Mouse (Mus musculus): ENCODE results near the gene Rinl.

Gene Rinl

GRCm38 (mm10) chr7:28833723-28834347, 45.1 kb downstream of the Rinl start, which contains the start of gene Lgals4:
Gene Lgals4, plus strand, starts transcription at chr7:28833854.
- ChIA-PET CTCF (interaction anchor here in 2 of 4 experiments (0.6 to 1.3 kb wide), 2 partner anchors 38 to 125 kb away, joined by 3 to 7 read pairs; no protein-coding TSS in a partner anchor), POLR2A (interaction anchor here in 3 of 4 experiments (0.6 to 15.7 kb wide), 4 partner anchors 18 to 85 kb away, joined by 3 to 328 read pairs (median 10); partner anchors contain the start of gene Hnrnpl (in 1 of the 3))

- POLR2A ChIA-PET, result interaction anchor here in 3 of 4 experiments (0.5 to 15.7 kb wide), 10 partner anchors 9 to 764 kb away, joined by 3 to 328 read pairs (median 6); partner anchors contain the start of genes Ech1 (in 1 of the 3) and Hnrnpl (in 1 of the 3)
- CTCF ChIA-PET, result interaction anchor here in 1 of 4 experiments (0.7 to 1.2 kb wide), 2 partner anchors 35 to 45 kb away, joined by 3 to 5 read pairs; no protein-coding TSS in a partner anchor
Observed at GRCm38 (mm10) chr7:28836936-28837335, 48.2 kb downstream of the Rinl start.

- CTCF ChIA-PET, result no interaction called here
- POLR2A ChIA-PET, result interaction anchor here in 2 of 4 experiments (0.6 to 15.7 kb wide), 13 partner anchors 9 to 163 kb away, joined by 3 to 328 read pairs (median 4); partner anchors contain the start of genes Ech1 (in 1 of the 2) and Hnrnpl (in 1 of the 2)
Observed at GRCm38 (mm10) chr7:28838331-28838730, 49.6 kb downstream of the Rinl start.

- ChIA-PET POLR2A (interaction anchor here in 1 of 4 experiments (1.2 to 2.3 kb wide), 6 partner anchors 15 to 81 kb away, joined by 3 to 6 read pairs (median 5); partner anchors contain the start of gene Sirt2), CTCF (interaction anchor here in 1 of 4 experiments (0.7 kb wide), 1 partner anchor 24 kb away, joined by 4 read pairs; no protein-coding TSS in a partner anchor)
Observed at GRCm38 (mm10) chr7:28847273-28847672, 58.5 kb downstream of the Rinl start.

Measured in embryonic stem cell, embryonic (primary cell).